Mouse (Mus musculus) liver, embryonic 16.5 days (tissue): Measurements from ENCODE around the gene Snrpa1. TPM values are rescaled to one million over a fixed set of nuclear protein-coding genes. Genes with fewer than 3 reads are reported as not detected.

Experiments
- ATAC-seq: fragments of 200-750 bp; cut with Nextera tagmentation; 2 replicates; pipeline ENCODE4 v1.8.0; 2017; ENCODE audit warnings: low read depth, mild to moderate bottlenecking, moderate number of reproducible peaks, moderate library complexity
- H3K27ac ChIP-seq: fragments of 300-500 bp; sonication (generic); 2 replicates; pipeline ENCODE4 v1.5.1; 2014; ENCODE audit warnings: mild to moderate bottlenecking, low read length
- H3K27me3 ChIP-seq: fragments of 300-500 bp; sonication (generic); 2 replicates; pipeline ENCODE4 v1.6.1; 2014; ENCODE audit warnings: low read depth, low read length, mixed read lengths; ENCODE audit not compliant: control insufficient read depth, insufficient read depth
- H3K36me3 ChIP-seq: fragments of 300-500 bp; sonication (generic); 2 replicates; pipeline ENCODE4 v1.6.1; 2014; ENCODE audit warnings: mild to moderate bottlenecking; ENCODE audit not compliant: control insufficient read depth, insufficient read depth
- H3K4me1 ChIP-seq: fragments of 300-500 bp; sonication (generic); 2 replicates; pipeline ENCODE4 v1.6.1; 2014; ENCODE audit warnings: low read depth, low read length, mixed read lengths; ENCODE audit not compliant: control insufficient read depth
- H3K4me2 ChIP-seq: fragments of 300-500 bp; sonication (generic); 2 replicates; pipeline ENCODE4 v1.6.1; 2014; ENCODE audit warnings: low read depth, low read length, mixed read lengths
- H3K4me3 ChIP-seq: fragments of 300-500 bp; sonication (generic); 2 replicates; pipeline ENCODE4 v1.5.1; 2014; ENCODE audit warnings: low read depth, mild to moderate bottlenecking, low read length
- H3K9ac ChIP-seq: fragments of 300-500 bp; sonication (generic); 2 replicates; pipeline ENCODE4 v1.6.1; 2014; ENCODE audit warnings: low read depth, low read length
- H3K9me3 ChIP-seq: fragments of 300-500 bp; sonication (generic); replicated peaks from 2 replicates; pipeline ENCODE4 v1.6.1; 2016; ENCODE audit warnings: low read length; ENCODE audit not compliant: control insufficient read depth
- WGBS: fragments of 180-500 bp; shearing (Covaris S2); extraction: QIAGEN DNeasy Blood & Tissue Kit; methylation state at CpG from one replicate; pipeline ENCODE4 v1.1.7; 2014; ENCODE audit not compliant: insufficient replicate concordance; 5-methylcytosine and 5-hydroxymethylcytosine counted together
- polyA plus RNA-seq: library from polyadenylated mRNA; unstranded; fragments of >200 nt; fragmentation: Nextera tagmentation; extraction: Ambion mirVana; gene quantifications from 2 replicates; pipeline ENCODE4 v1.2.1, GENCODE M21; 2015

Snrpa1 gene
- polyA plus RNA-seq, 1 experiment from 2014 or later = 65.7 TPM

DNA sequence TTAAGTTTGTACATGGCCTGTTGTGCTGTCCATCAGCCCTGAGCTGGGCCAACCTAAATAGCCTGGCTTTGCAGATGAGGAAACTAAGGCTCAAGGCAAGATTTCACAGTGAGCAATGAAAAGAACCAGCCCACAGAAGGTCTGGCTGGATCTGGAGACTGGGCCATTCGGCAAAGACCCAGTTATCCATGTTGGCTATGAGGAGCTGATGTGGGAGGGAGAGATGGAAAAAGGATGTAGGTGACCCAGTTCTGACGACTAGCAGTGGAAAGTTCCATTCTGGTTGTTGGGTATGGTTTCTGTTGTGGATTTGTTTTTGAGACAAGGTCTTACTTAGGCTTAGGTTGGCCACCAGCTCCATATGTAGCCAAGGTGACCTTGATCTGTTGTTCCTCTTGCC, 29.3 kb downstream of the Snrpa1 start:
- Histone ChIP-seq H3K9me3 (no peaks in the 10 kb centered on the region), H3K4me3 (no peak overlapping the region), H3K27ac (no peak overlapping the region), H3K9ac (no peak overlapping the region), H3K4me2 (no peak overlapping the region), H3K27me3 (no peaks in the 10 kb centered on the region), H3K4me1 (no peaks in the 10 kb centered on the region), H3K36me3 (peaks cover 20% of the 10 kb centered on the region)
- WGBS = 57% methylated on average over 2 of the region's 2 CpGs
- ATAC-seq = no peak

GRCm38 (mm10) chr7:66090676-66091190, 31.9 kb downstream of the Snrpa1 start:
- no peak overlapping the region for H3K4me2 ChIP-seq
- H3K4me3 ChIP-seq = no peak overlapping the region
- peaks cover 11% of the 10 kb centered on the region for H3K36me3 ChIP-seq
- H3K27ac ChIP-seq = no peak overlapping the region
- no peaks in the 10 kb centered on the region for H3K4me1 ChIP-seq
- H3K9me3 ChIP-seq = no peaks in the 10 kb centered on the region
- H3K27me3 ChIP-seq = no peaks in the 10 kb centered on the region
- WGBS = 76% methylated on average over 11 of the region's 11 CpGs
- no peak for ATAC-seq
- H3K9ac ChIP-seq = no peak overlapping the region

GRCm38 (mm10) chr7:66091553-66091952, 32.8 kb downstream of the Snrpa1 start:
- ATAC-seq = no peak
- H3K36me3 ChIP-seq = peaks cover 11% of the 10 kb centered on the region
- no peak overlapping the region for H3K9ac ChIP-seq
- no peak overlapping the region for H3K4me3 ChIP-seq
- no peaks in the 10 kb centered on the region for H3K4me1 ChIP-seq
- no peaks in the 10 kb centered on the region for H3K9me3 ChIP-seq
- no peaks in the 10 kb centered on the region for H3K27me3 ChIP-seq
- 61% methylated on average over 7 of the region's 7 CpGs for WGBS
- H3K27ac ChIP-seq = no peak overlapping the region
- H3K4me2 ChIP-seq = no peak overlapping the region

- no peak for ATAC-seq
- Histone ChIP-seq H3K36me3 (peaks cover 4% of the 10 kb centered on the region), H3K9me3 (no peaks in the 10 kb centered on the region), H3K4me1 (no peaks in the 10 kb centered on the region), H3K4me3 (no peak overlapping the region), H3K27ac (no peak overlapping the region), H3K9ac (no peak overlapping the region), H3K27me3 (no peaks in the 10 kb centered on the region), H3K4me2 (no peak overlapping the region)
- 78% methylated on average over 8 of the region's 8 CpGs for WGBS
Observed at GRCm38 (mm10) chr7:66092656-66093055, 33.9 kb downstream of the Snrpa1 start.

GRCm38 (mm10) chr7:66094141-66094540, 35.3 kb downstream of the Snrpa1 start:
- Histone ChIP-seq H3K4me1 (no peaks in the 10 kb centered on the region), H3K9ac (no peak overlapping the region), H3K27me3 (no peaks in the 10 kb centered on the region), H3K27ac (no peak overlapping the region), H3K36me3 (no peaks in the 10 kb centered on the region; the same call in 1 of the 2 replicates), H3K9me3 (no peaks in the 10 kb centered on the region), H3K4me2 (no peak overlapping the region), H3K4me3 (no peak overlapping the region)
- WGBS = 57% methylated on average over 5 of the region's 5 CpGs
- no peak for ATAC-seq

GRCm38 (mm10) chr7:66098803-66099202, 40.0 kb downstream of the Snrpa1 start:
- no peaks in the 10 kb centered on the region for H3K36me3 ChIP-seq
- no peaks in the 10 kb centered on the region for H3K27me3 ChIP-seq
- ATAC-seq = no peak
- no peak overlapping the region for H3K9ac ChIP-seq
- H3K4me2 ChIP-seq = no peak overlapping the region
- H3K4me1 ChIP-seq = no peaks in the 10 kb centered on the region
- no peaks in the 10 kb centered on the region for H3K9me3 ChIP-seq
- H3K4me3 ChIP-seq = no peak overlapping the region
- 62% methylated on average over 7 of the region's 7 CpGs for WGBS
- H3K27ac ChIP-seq = no peak overlapping the region

DNA sequence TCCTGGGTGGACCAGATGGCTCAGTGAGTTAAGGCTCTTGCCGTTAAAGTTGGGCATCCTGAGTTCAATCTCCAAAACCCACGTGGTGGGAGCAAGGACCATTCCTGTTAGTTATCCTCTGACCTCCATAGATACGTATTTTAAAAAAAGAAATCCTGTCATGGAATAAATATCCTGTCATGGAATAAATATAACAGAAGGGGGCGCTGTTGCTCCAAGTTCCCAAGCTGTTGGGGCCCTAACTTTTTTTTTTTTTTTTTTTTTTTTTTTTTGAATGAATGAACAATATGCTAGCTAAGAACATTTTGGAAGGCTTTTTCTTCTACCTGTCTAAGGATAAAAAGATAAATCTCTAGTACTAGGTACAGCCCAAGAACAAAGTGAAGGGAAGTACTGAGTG, 43.1 kb downstream of the Snrpa1 start:
- no peak for ATAC-seq
- WGBS = 2% methylated on average over 4 of the region's 4 CpGs
- Histone ChIP-seq H3K27me3 (no peaks in the 10 kb centered on the region; the same call in 1 of the 2 replicates), H3K36me3 (no peaks in the 10 kb centered on the region), H3K4me2 (no peak overlapping the region), H3K4me3 (no peak overlapping the region), H3K4me1 (no peaks in the 10 kb centered on the region; the same call in 1 of the 2 replicates), H3K27ac (no peak overlapping the region), H3K9ac (no peak overlapping the region), H3K9me3 (no peaks in the 10 kb centered on the region)

- ATAC-seq = no peak
- H3K9ac ChIP-seq = no peak overlapping the region
- H3K9me3 ChIP-seq = no peaks in the 10 kb centered on the region
- no peak overlapping the region for H3K4me2 ChIP-seq
- H3K4me1 ChIP-seq = peaks cover 9% of the 10 kb centered on the region
- H3K27ac ChIP-seq = no peak overlapping the region
- WGBS = 68% methylated on average over 5 of the region's 5 CpGs
- no peak overlapping the region for H3K4me3 ChIP-seq
- peaks cover 4% of the 10 kb centered on the region for H3K27me3 ChIP-seq
- no peaks in the 10 kb centered on the region for H3K36me3 ChIP-seq
Observed at GRCm38 (mm10) chr7:66104531-66104930, 45.7 kb downstream of the Snrpa1 start.

DNA sequence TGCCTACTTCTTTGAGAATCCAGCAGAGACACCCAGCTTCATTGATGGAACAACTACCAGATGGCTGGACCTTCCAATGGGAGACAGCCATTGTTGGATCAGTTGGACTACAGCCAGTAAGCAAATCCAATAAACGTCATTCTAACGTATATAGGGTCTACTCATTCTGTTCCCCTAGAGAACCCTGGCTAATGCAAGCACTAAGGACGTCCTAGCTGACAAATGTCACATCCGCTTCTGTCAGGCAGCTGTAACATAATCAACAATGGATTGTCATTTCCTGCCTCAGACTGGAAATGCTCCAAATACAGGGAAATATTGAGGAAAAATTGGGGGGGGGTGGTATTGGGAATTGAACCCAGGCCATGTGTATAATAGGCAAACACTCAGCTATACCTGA, 47.0 kb downstream of the Snrpa1 start:
- Histone ChIP-seq H3K27me3 (peaks cover 4% of the 10 kb centered on the region), H3K4me1 (peaks cover 16% of the 10 kb centered on the region), H3K27ac (no peak overlapping the region), H3K9me3 (no peaks in the 10 kb centered on the region), H3K4me3 (no peak overlapping the region), H3K4me2 (no peak overlapping the region), H3K36me3 (no peaks in the 10 kb centered on the region), H3K9ac (no peak overlapping the region)
- ATAC-seq = no peak
- 38% methylated on average over 4 of the region's 4 CpGs for WGBS
